Mouse (Mus musculus) kidney, embryonic 15.5 days (tissue): ENCODE results near the gene Crx. TPM values are rescaled to one million over a fixed set of nuclear protein-coding genes. Genes with fewer than 3 reads are reported as not detected.

ENCODE experiments used
- ATAC-seq: fragments of 200-750 bp; cut with Nextera tagmentation; replicated peaks from 2 replicates; pipeline ENCODE4 v1.8.0; 2017; ENCODE audit warnings: moderate TSS enrichment; ENCODE audit not compliant: low FRiP score
- H3K27ac ChIP-seq: fragments of 300-500 bp; sonication (generic); 2 replicates; pipeline ENCODE4 v1.5.1; 2015; ENCODE audit warnings: mild to moderate bottlenecking, inconsistent platforms
- H3K27me3 ChIP-seq: fragments of 300-500 bp; sonication (generic); 2 replicates; pipeline ENCODE4 v1.6.1; 2015; ENCODE audit warnings: inconsistent platforms
- H3K36me3 ChIP-seq: fragments of 300-500 bp; sonication (generic); 2 replicates; pipeline ENCODE4 v1.6.1; 2015; ENCODE audit warnings: inconsistent platforms
- H3K4me1 ChIP-seq: fragments of 300-500 bp; sonication (generic); 2 replicates; pipeline ENCODE4 v1.6.1; 2015; ENCODE audit warnings: inconsistent platforms
- H3K4me2 ChIP-seq: fragments of 300-500 bp; sonication (generic); 2 replicates; pipeline ENCODE4 v1.6.1; 2015; ENCODE audit warnings: moderate library complexity, mild to moderate bottlenecking, inconsistent platforms
- H3K4me3 ChIP-seq: fragments of 300-500 bp; sonication (generic); replicated peaks from 2 replicates; pipeline ENCODE4 v1.5.1; 2015; ENCODE audit warnings: mild to moderate bottlenecking, inconsistent platforms
- H3K9ac ChIP-seq: fragments of 300-500 bp; sonication (generic); 2 replicates; pipeline ENCODE4 v1.6.1; 2015; ENCODE audit warnings: mild to moderate bottlenecking, inconsistent platforms
- H3K9me3 ChIP-seq: fragments of 300-500 bp; sonication (generic); replicated peaks from 2 replicates; pipeline ENCODE4 v1.6.1; 2016; ENCODE audit warnings: inconsistent platforms
- WGBS: fragments of 180-500 bp; shearing (Covaris S2); methylation state at CpG from one replicate; pipeline ENCODE4 v1.1.7; 2015; ENCODE audit warnings: mixed read lengths; 5-methylcytosine and 5-hydroxymethylcytosine counted together
- polyA plus RNA-seq: library from polyadenylated mRNA; unstranded; fragments of >200 nt; fragmentation: Nextera tagmentation; extraction: Ambion mirVana; gene quantifications from 2 replicates; pipeline ENCODE4 v1.2.1, GENCODE M21; 2015

Gene Crx
- polyA plus RNA-seq, 1 experiment from 2014 or later, result not detected

DNA sequence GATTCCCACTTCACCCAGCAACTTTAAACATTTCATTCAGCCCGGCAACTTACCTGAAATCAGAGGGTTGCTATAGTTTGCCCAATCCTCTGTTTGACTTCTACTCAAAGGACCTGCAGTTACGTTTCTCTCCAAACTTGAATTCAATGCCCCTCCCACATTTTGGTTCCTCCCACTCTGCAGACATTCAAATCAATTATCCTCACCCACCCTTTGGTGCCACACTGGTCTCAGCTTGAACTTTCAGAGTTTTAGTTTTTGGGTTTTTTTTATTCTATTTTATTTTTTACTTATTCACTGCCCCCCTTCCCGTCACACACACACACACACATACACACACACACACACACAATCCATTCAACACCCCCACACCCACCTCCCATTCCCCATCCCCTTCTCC lies 40.2 kb downstream of the Crx start, which contains the start of gene Obox6:
Gene Obox6 (minus strand): TSS at position 101 of the 400 bp plus-strand sequence.
- Histone ChIP-seq H3K36me3 (no peaks in the 10 kb centered on the region), H3K27ac (no peak within 1 kb of the TSS), H3K9ac (no peak within 1 kb of the TSS), H3K9me3 (0 out of 2 replicates have a peak, but pooled peaks cover 6% of the 10 kb centered on the region), H3K4me2 (no peak within 1 kb of the TSS), H3K4me3 (no peak within 1 kb of the TSS), H3K4me1 (no peaks in the 10 kb centered on the region), H3K27me3 (no peaks in the 10 kb centered on the region)
- WGBS, result 98% methylated on average over 3 of the region's 3 CpGs
- ATAC-seq, result no peak

Other genes starting within 250 kb of the Crx start
- gene Obox3, start 240.1 kb downstream of the Crx start, polyA plus RNA-seq, result not detected in 2 replicates
- gene Obox5, start 129.8 kb downstream of the Crx start, polyA plus RNA-seq, result not detected in 2 replicates
- not detected in 2 replicates for gene Obox6, start 40.3 kb downstream of the Crx start, polyA plus RNA-seq
- gene Crxos, start 2.6 kb upstream of the Crx start, polyA plus RNA-seq, result not detected in 2 replicates
- 745 and 748 TPM in 2 replicates for gene Selenow, start 42.4 kb upstream of the Crx start, polyA plus RNA-seq
- 194 and 195 TPM in 2 replicates for gene Nop53, start 66.1 kb upstream of the Crx start, polyA plus RNA-seq
- 39.4 and 39.5 TPM in 2 replicates for gene Ehd2, start 87.6 kb upstream of the Crx start, polyA plus RNA-seq
- 7.5 and 8.1 TPM in 2 replicates for gene Bicra, start 168.0 kb upstream of the Crx start, polyA plus RNA-seq
- gene Zfp541, start 181.8 kb upstream of the Crx start, polyA plus RNA-seq, result 0.13 TPM in 1 of 2 replicates, not detected in the other
- 178 and 203 TPM in 2 replicates for gene Napa, start 218.5 kb upstream of the Crx start, polyA plus RNA-seq
- gene Kptn, start 239.9 kb upstream of the Crx start, polyA plus RNA-seq, result 30.0 and 37.5 TPM in 2 replicates
- 0.09 and 0.19 TPM in 2 replicates for gene Slc8a2, start 249.9 kb upstream of the Crx start, polyA plus RNA-seq